Mouse (Mus musculus) bone marrow, adult 2 months (tissue): ENCODE measurements around the gene Ugt1a6a.

Source experiments
- CTCF ChIP-seq: fragments of 200-500 bp; IDR thresholded peaks from 2 replicates; pipeline ENCODE4 v1.5.1; 2011; ENCODE audit warnings: low read length, control low read depth; ENCODE audit not compliant: control insufficient read depth, insufficient read depth
- POLR2A ChIP-seq: fragments of 200-500 bp; IDR thresholded peaks from 2 replicates; pipeline ENCODE4 v1.6.1; 2011; ENCODE audit warnings: low read depth, mild to moderate bottlenecking, control low read depth, low read length, borderline replicate concordance; ENCODE audit not compliant: control insufficient read depth

- no peak for TF ChIP-seq CTCF
- no peak for TF ChIP-seq POLR2A
Observed at GRCm38 (mm10) chr1:88257681-88258080, 123.1 kb downstream of the Ugt1a6a start.
